Mouse (Mus musculus) lung, postnatal 0 days (tissue): ENCODE results near the gene Dnaja4. TPM values are rescaled to one million over a fixed set of nuclear protein-coding genes. Genes with fewer than 3 reads are reported as not detected.

ENCODE experiments used
- ATAC-seq: fragments of 200-750 bp; cut with Nextera tagmentation; 2 replicates; pipeline ENCODE4 v1.8.0; 2017; ENCODE audit warnings: moderate library complexity
- DNase-seq: peaks from one replicate; pipeline ENCODE4 v3.0.0-alpha.2; 2016; ENCODE audit warnings: low spot score
- H3K27ac ChIP-seq: fragments of 300-500 bp; sonication (generic); 2 replicates; pipeline ENCODE4 v1.5.1; 2014; ENCODE audit warnings: antibody characterized with exemption, mild to moderate bottlenecking, low read length, mixed read lengths
- H3K27me3 ChIP-seq: fragments of 300-500 bp; sonication (generic); replicated peaks from 2 replicates; pipeline ENCODE4 v1.6.1; 2014; ENCODE audit warnings: low read length, mixed read lengths; ENCODE audit not compliant: insufficient read depth
- H3K36me3 ChIP-seq: fragments of 300-500 bp; sonication (generic); 2 replicates; pipeline ENCODE4 v1.6.1; 2014; ENCODE audit warnings: low read length, mixed read lengths; ENCODE audit not compliant: insufficient read depth
- H3K4me1 ChIP-seq: fragments of 300-500 bp; sonication (generic); 2 replicates; pipeline ENCODE4 v1.6.1; 2014; ENCODE audit warnings: antibody characterized with exemption, low read depth, low read length, mixed read lengths; ENCODE audit not compliant: insufficient read depth
- H3K4me2 ChIP-seq: fragments of 300-500 bp; sonication (generic); replicated peaks from 2 replicates; pipeline ENCODE4 v1.6.1; 2014; ENCODE audit warnings: low read depth, mild to moderate bottlenecking, low read length, moderate library complexity, mixed read lengths
- H3K4me3 ChIP-seq: fragments of 300-500 bp; sonication (generic); 2 replicates; pipeline ENCODE4 v1.5.1; 2014; ENCODE audit warnings: low read depth, low read length
- H3K9ac ChIP-seq: fragments of 300-500 bp; sonication (generic); replicated peaks from 2 replicates; pipeline ENCODE4 v1.6.1; 2014; ENCODE audit warnings: low read depth, mild to moderate bottlenecking
- H3K9me3 ChIP-seq: fragments of 300-500 bp; sonication (generic); 2 replicates; pipeline ENCODE4 v1.6.1; 2016; ENCODE audit warnings: low read length, mixed read lengths
- CTCF ChIP-seq: IDR thresholded peaks from 2 replicates; pipeline ENCODE4 v1.5.1; 2016; ENCODE audit warnings: antibody characterized with exemption, mild to moderate bottlenecking
- EP300 ChIP-seq: IDR thresholded peaks from 2 replicates; pipeline ENCODE4 v1.6.1; 2016; ENCODE audit warnings: antibody characterized with exemption, mild to moderate bottlenecking, control low read depth
- WGBS: fragments of 180-500 bp; shearing (Covaris S2); extraction: QIAGEN DNeasy Blood & Tissue Kit; methylation state at CpG from one replicate; pipeline ENCODE4 v1.1.7; 2014; 5-methylcytosine and 5-hydroxymethylcytosine counted together
- polyA plus RNA-seq: library from polyadenylated mRNA; unstranded; fragments of >200 nt; fragmentation: Nextera tagmentation; extraction: Ambion mirVana; gene quantifications from 2 replicates; pipeline ENCODE4 v1.2.1, GENCODE M21; 2015

Dnaja4 gene
- polyA plus RNA-seq, 1 experiment from 2014 or later = 15.2 TPM

GRCm38 (mm10) chr9:54661605-54662377 lies 36.9 kb upstream of the Dnaja4 start, which contains the start of gene Acsbg1:
Acsbg1 (minus strand) TSS chr9:54661870.
- Histone ChIP-seq H3K27ac (no peak within 1 kb of the TSS), H3K9ac (no peak within 1 kb of the TSS), H3K36me3 (no peaks in the 10 kb centered on the region), H3K9me3 (no peaks in the 10 kb centered on the region), H3K27me3 (no peaks in the 10 kb centered on the region), H3K4me3 (no peak within 1 kb of the TSS), H3K4me2 (no peak within 1 kb of the TSS), H3K4me1 (no peaks in the 10 kb centered on the region)
- TF ChIP-seq CTCF = no peak
- no peak for TF ChIP-seq EP300
- 27% methylated on average over 10 of the region's 10 CpGs for WGBS
- no peak for ATAC-seq
- DNase-seq = no peak

- TF ChIP-seq CTCF = no peak
- no peak for TF ChIP-seq EP300
- Histone ChIP-seq H3K9me3 (no peaks in the 10 kb centered on the region), H3K4me1 (no peaks in the 10 kb centered on the region), H3K4me3 (no peak overlapping the region), H3K36me3 (no peaks in the 10 kb centered on the region), H3K27ac (no peak overlapping the region), H3K4me2 (no peak overlapping the region), H3K9ac (no peak overlapping the region), H3K27me3 (no peaks in the 10 kb centered on the region)
- WGBS = 66% methylated on average over 9 of the region's 9 CpGs
- no peak for ATAC-seq
- DNase-seq = no peak
Measured at GRCm38 (mm10) chr9:54664358-54664757, 34.3 kb upstream of the Dnaja4 start.

GRCm38 (mm10) chr9:54666116-54666515 lies 32.6 kb upstream of the Dnaja4 start:
- H3K4me3 ChIP-seq = no peak overlapping the region
- H3K4me2 ChIP-seq = no peak overlapping the region
- H3K4me1 ChIP-seq = no peaks in the 10 kb centered on the region
- no peak for ATAC-seq
- H3K27ac ChIP-seq = no peak overlapping the region
- no peaks in the 10 kb centered on the region for H3K36me3 ChIP-seq
- DNase-seq = no peak
- no peaks in the 10 kb centered on the region for H3K27me3 ChIP-seq
- no peak overlapping the region for H3K9ac ChIP-seq
- 90% methylated on average over 3 of the region's 3 CpGs for WGBS
- TF ChIP-seq CTCF (no peak), EP300 (no peak)
- no peaks in the 10 kb centered on the region for H3K9me3 ChIP-seq

- no peak for TF ChIP-seq EP300
- no peak for TF ChIP-seq CTCF
- Histone ChIP-seq H3K9me3 (no peaks in the 10 kb centered on the region), H3K27me3 (no peaks in the 10 kb centered on the region), H3K36me3 (no peaks in the 10 kb centered on the region), H3K9ac (no peak overlapping the region), H3K4me3 (no peak overlapping the region), H3K4me2 (no peak overlapping the region), H3K4me1 (no peaks in the 10 kb centered on the region), H3K27ac (no peak overlapping the region)
- ATAC-seq (no peak), DNase-seq (no peak)
- WGBS = 73% methylated on average over 4 of the region's 4 CpGs
Measured at GRCm38 (mm10) chr9:54668455-54668854, 30.2 kb upstream of the Dnaja4 start.

GRCm38 (mm10) chr9:54671962-54672361 lies 26.7 kb upstream of the Dnaja4 start:
- no peak for DNase-seq
- Histone ChIP-seq H3K27me3 (no peaks in the 10 kb centered on the region), H3K9ac (no peak overlapping the region), H3K27ac (no peak overlapping the region), H3K4me3 (no peak overlapping the region), H3K36me3 (no peaks in the 10 kb centered on the region), H3K9me3 (no peaks in the 10 kb centered on the region), H3K4me2 (no peak overlapping the region), H3K4me1 (no peaks in the 10 kb centered on the region)
- TF ChIP-seq EP300 (no peak), CTCF (no peak)
- ATAC-seq = no peak
- 66% methylated on average over 3 of the region's 3 CpGs for WGBS

GRCm38 (mm10) chr9:54673887-54674286 lies 24.8 kb upstream of the Dnaja4 start:
- WGBS = 65% methylated on average over 13 of the region's 13 CpGs
- Histone ChIP-seq H3K9ac (no peak overlapping the region), H3K4me1 (no peaks in the 10 kb centered on the region), H3K27me3 (no peaks in the 10 kb centered on the region), H3K9me3 (no peaks in the 10 kb centered on the region), H3K4me3 (no peak overlapping the region), H3K27ac (no peak overlapping the region), H3K4me2 (no peak overlapping the region), H3K36me3 (no peaks in the 10 kb centered on the region)
- TF ChIP-seq EP300 = no peak
- peak; percentile 62 for DNase-seq
- ATAC-seq = peak; percentile 40; the same call in 1 of the 2 replicates
